Mouse (Mus musculus) midbrain, embryonic 12.5 days (tissue): Measurements from ENCODE around the gene Smarcb1. TPM values are rescaled to one million over a fixed set of nuclear protein-coding genes. Genes with fewer than 3 reads are reported as not detected.
"Not testable (repeated sequence)": the region's sequence is repeated elsewhere in the genome, so short reads cannot be mapped to it uniquely, and the experiment has no call there.

Experiments used
- ATAC-seq: fragments of 200-750 bp; cut with Nextera tagmentation; 2 replicates; pipeline ENCODE4 v1.8.0; 2017; ENCODE audit warnings: low read depth, moderate TSS enrichment, moderate library complexity; ENCODE audit not compliant: low FRiP score
- H3K27ac ChIP-seq: fragments of 300-500 bp; sonication (generic); replicated peaks from 2 replicates; pipeline ENCODE4 v1.5.1; 2016; ENCODE audit warnings: mild to moderate bottlenecking
- H3K27me3 ChIP-seq: fragments of 300-500 bp; sonication (generic); 2 replicates; pipeline ENCODE4 v1.6.1; 2016; ENCODE audit warnings: mild to moderate bottlenecking
- H3K36me3 ChIP-seq: fragments of 300-500 bp; sonication (generic); 2 replicates; pipeline ENCODE4 v1.6.1; 2016
- H3K4me1 ChIP-seq: fragments of 300-500 bp; sonication (generic); 2 replicates; pipeline ENCODE4 v1.6.1; 2016
- H3K4me2 ChIP-seq: fragments of 300-500 bp; sonication (generic); replicated peaks from 2 replicates; pipeline ENCODE4 v1.6.1; 2016; ENCODE audit warnings: mild to moderate bottlenecking, moderate library complexity
- H3K4me3 ChIP-seq: fragments of 300-500 bp; sonication (generic); 2 replicates; pipeline ENCODE4 v1.5.1; 2016; ENCODE audit warnings: mild to moderate bottlenecking
- H3K9ac ChIP-seq: fragments of 300-500 bp; sonication (generic); replicated peaks from 2 replicates; pipeline ENCODE4 v1.6.1; 2016; ENCODE audit warnings: mild to moderate bottlenecking, moderate library complexity
- H3K9me3 ChIP-seq: fragments of 300-500 bp; sonication (generic); 2 replicates; pipeline ENCODE4 v1.6.1; 2016; ENCODE audit warnings: mild to moderate bottlenecking
- WGBS: fragments of 180-500 bp; shearing (Covaris S2); methylation state at CpG from one replicate; pipeline ENCODE4 v1.1.7; 2016; 5-methylcytosine and 5-hydroxymethylcytosine counted together
- polyA plus RNA-seq: library from polyadenylated mRNA; unstranded; fragments of >200 nt; fragmentation: Nextera tagmentation; extraction: Ambion mirVana; gene quantifications from 2 replicates; pipeline ENCODE4 v1.2.1, GENCODE M21; 2016

Smarcb1 gene
- polyA plus RNA-seq, 1 experiment from 2014 or later: 315 TPM

DNA sequence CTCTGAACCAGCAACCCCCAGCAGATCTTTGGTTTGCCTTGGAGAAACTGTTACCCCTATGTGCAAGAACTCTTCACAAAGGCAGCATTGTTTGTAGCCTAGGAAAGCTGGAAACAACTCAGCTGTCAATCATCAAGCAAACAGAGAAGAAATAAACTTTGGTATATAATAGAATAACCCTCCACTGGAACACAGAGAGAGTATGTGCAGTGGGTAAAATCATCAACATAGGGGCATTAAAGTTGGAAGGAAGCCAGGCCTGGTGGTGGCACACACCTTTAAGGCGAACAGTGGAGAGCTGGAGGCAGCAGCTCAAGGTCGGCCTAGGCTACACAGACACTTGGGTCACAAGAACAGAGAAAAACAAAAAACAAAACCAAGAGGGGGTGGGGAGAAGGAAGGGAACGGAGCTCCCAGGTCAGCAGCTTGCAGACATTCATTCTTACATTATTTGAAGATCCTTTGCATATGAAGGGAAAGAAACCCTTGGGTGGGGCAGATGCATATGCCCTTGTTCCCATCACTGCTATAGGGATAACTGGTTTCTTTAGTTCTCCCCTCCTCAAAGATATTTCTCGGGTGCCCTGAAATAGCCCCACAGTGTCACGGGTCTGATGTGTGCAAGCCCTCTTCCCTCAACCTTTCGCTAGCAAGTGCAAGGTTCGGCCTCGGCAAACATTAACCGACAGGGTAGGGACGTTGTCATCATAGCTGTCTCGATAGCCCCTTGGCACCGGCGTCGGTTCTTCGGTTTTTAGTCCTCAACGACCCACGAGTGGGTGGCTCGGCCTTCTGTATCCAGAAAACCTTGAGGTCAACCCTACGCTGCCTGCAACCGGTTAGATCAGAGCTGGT lies 39.6 kb downstream of the Smarcb1 start:
- Histone ChIP-seq H3K27me3 (no peaks in the 10 kb centered on the region), H3K4me2 (peak overlapping the region; percentile 23), H3K9me3 (no peaks in the 10 kb centered on the region), H3K27ac (peak overlapping the region; percentile 22; the same call in 1 of the 2 replicates), H3K4me3 (no peak overlapping the region), H3K9ac (no peak overlapping the region), H3K36me3 (no peaks in the 10 kb centered on the region), H3K4me1 (peaks cover 25% of the 10 kb centered on the region)
- 15% methylated on average over 20 of the region's 20 CpGs for WGBS
- ATAC-seq: peak; percentile 45; the same call in 1 of the 2 replicates

DNA sequence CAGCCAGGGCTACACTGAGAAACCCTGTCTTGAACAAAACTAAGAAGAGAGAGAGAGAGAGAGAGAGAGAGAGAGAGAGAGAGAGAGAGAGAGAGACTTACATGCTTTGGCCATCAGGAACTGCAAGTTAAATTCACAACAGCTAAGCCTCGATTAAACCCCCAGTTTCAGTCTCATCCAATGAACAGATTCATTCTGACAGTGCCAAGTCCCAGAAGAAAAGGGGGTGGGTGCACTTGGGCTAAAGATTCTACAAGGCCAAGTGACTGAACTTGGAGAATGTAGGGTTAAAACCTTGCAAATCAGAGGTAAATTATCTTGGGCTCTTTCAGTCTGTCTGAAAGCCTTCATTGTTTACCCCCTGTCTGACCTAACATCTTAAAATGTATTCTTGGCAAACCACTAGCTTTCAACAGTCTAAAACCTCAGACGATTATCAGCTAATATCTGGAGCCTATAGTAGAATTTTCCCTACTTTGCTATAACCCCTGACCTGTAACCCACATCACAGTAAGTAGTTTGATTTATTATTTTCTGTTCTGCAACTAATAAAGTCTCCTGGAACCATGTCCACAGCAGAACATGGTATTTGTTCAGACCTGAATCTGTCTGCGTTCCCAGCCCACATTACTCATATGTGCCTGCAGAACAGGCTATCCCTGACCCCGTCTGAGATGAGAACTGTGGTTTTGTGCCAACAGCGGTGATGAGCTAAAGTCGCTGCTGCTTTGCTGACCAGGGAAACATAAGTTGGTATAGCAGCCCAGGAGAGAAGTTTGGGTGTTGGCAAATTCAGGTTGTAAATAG lies 40.4 kb downstream of the Smarcb1 start:
- peaks cover 25% of the 10 kb centered on the region for H3K4me1 ChIP-seq
- H3K9ac ChIP-seq: no peak overlapping the region
- no peak overlapping the region for H3K4me2 ChIP-seq
- peak overlapping the region; percentile 22; the same call in 1 of the 2 replicates for H3K27ac ChIP-seq
- H3K36me3 ChIP-seq: no peaks in the 10 kb centered on the region
- no peaks in the 10 kb centered on the region for H3K9me3 ChIP-seq
- H3K4me3 ChIP-seq: no peak overlapping the region
- ATAC-seq: no peak
- WGBS: 67% methylated on average over 6 of the region's 6 CpGs
- no peaks in the 10 kb centered on the region for H3K27me3 ChIP-seq

DNA sequence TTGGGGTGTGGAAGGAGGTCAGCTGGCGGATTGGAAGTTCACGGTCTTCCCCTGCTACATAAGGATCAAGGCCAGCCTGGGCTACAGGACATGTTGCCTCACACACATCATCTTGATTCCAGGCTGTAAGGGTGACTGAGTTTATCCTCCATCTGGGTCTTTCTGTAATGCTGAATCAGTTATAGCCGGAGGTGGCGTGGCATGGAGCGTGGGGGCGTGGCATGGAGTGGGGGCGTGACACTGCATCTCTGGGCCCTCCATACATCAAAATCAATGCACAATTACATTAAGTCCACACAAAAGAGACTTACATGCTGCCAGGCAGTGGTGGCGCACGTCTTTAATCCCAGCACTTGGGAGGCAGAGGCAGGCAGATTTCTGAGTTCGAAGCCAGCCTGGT lies 41.1 kb downstream of the Smarcb1 start:
- H3K4me3 ChIP-seq: no peak overlapping the region
- WGBS: 96% methylated on average over 10 of the region's 10 CpGs
- H3K27ac ChIP-seq: no peak overlapping the region
- no peak overlapping the region for H3K4me2 ChIP-seq
- H3K4me1 ChIP-seq: peaks cover 25% of the 10 kb centered on the region
- ATAC-seq: no peak
- no peaks in the 10 kb centered on the region for H3K36me3 ChIP-seq
- no peaks in the 10 kb centered on the region for H3K9me3 ChIP-seq
- no peak overlapping the region for H3K9ac ChIP-seq
- no peaks in the 10 kb centered on the region for H3K27me3 ChIP-seq

DNA sequence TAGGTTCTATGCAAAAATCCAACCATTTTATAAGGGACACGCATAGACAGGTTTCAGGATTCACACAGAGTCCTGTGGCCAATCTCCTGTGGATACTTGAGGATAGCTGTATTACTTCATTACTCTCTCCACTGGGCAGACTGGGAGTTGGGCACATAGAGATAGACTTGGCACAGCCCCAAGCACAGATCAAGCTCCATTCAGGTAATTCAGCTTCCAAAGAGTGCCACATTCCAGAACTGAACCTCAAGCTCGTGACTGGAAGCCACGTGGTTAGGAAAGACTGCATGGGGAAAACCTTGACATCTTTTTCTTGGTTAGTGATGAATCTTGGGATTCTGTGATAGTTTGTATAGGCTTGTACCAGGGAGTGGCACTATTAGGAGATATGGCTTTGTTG lies 42.6 kb downstream of the Smarcb1 start:
- no peak overlapping the region for H3K9ac ChIP-seq
- WGBS: 90% methylated on average over 3 of the region's 3 CpGs

DNA sequence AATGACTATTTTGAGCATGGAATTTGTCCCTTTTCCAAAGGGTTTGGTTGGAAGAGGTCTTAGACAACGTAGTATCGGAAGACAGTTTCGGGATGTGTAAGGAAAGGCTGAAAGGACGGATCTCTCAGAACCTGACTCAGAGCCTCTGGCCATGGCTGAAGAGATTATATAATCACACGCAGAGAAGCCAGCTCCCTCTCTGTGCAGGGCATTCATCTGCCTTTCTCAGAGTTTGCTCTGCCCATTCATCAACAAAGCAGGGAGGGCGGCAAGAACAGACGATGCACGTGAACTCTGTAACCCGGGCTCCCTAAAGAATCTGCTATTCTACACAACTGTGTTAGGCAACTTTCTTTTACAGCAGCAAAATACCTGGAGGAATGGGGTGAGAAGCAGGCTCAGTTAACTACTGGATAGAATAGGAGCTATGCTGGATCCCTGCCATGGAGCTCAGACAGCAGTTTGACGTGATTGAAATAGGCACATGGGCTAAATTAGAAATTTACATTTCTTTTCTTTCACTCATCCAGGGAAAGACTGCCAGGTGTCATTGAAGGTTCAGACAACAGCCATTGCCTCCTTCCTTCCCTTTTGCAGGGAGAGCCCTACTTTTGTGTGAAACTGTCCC lies 47.8 kb downstream of the Smarcb1 start:
- H3K36me3 ChIP-seq: no peaks in the 10 kb centered on the region
- H3K4me3 ChIP-seq: peak overlapping the region; percentile 25
- peak overlapping the region; percentile 81 for H3K27ac ChIP-seq
- H3K9me3 ChIP-seq: no peaks in the 10 kb centered on the region
- 6% methylated on average over 10 of the region's 10 CpGs for WGBS
- H3K9ac ChIP-seq: peak overlapping the region; percentile 37
- H3K4me1 ChIP-seq: peaks cover 15% of the 10 kb centered on the region
- no peaks in the 10 kb centered on the region for H3K27me3 ChIP-seq
- H3K4me2 ChIP-seq: peak overlapping the region; percentile 55
- ATAC-seq: peak; percentile 5; the same call in 1 of the 2 replicates

More for the DNA sequence above, 42.6 kb downstream of the Smarcb1 start:
- no peak overlapping the region for H3K4me2 ChIP-seq
- no peak overlapping the region for H3K4me3 ChIP-seq
- H3K27ac ChIP-seq: no peak overlapping the region
- no peaks in the 10 kb centered on the region for H3K36me3 ChIP-seq
- no peaks in the 10 kb centered on the region for H3K9me3 ChIP-seq
- H3K4me1 ChIP-seq: peaks cover 28% of the 10 kb centered on the region
- H3K27me3 ChIP-seq: no peaks in the 10 kb centered on the region
- ATAC-seq: no peak

DNA sequence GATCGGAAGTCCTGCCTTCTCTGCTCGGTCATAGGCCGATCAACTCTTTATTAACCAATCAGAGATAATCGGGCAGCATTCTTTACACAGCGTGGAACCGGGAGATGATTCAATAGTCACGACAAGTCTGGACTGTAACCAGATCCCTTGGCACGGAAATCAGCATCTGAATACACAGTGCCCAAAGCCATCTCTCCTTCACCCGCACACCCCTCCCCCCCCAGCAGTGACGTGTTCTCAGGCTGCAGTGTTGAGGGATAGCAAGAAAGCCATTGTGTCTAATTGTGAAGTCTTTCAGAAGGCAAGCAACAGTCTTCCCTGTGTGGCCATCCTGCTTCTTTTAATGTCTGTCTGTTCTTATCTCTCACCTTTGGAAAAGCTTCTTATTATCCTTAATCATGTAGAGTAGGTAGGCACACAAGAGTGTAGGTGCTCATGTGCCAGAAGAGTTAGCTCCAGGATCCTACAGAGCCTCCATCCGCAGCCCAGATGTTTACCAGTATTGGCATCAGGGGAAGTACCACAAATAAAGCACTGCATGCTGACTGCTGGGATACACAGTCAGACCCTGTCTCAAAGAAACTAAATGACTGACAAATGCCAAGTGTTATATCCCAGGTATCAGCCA lies 48.4 kb downstream of the Smarcb1 start:
- Histone ChIP-seq H3K27ac (peak overlapping the region; percentile 81), H3K4me1 (peaks cover 15% of the 10 kb centered on the region), H3K4me2 (peak overlapping the region; percentile 55), H3K36me3 (no peaks in the 10 kb centered on the region), H3K9ac (peak overlapping the region; percentile 37), H3K27me3 (no peaks in the 10 kb centered on the region), H3K4me3 (peak overlapping the region; percentile 25), H3K9me3 (no peaks in the 10 kb centered on the region)
- ATAC-seq: peak; percentile 99
- under 1% methylated on average over 11 of the region's 11 CpGs for WGBS

DNA sequence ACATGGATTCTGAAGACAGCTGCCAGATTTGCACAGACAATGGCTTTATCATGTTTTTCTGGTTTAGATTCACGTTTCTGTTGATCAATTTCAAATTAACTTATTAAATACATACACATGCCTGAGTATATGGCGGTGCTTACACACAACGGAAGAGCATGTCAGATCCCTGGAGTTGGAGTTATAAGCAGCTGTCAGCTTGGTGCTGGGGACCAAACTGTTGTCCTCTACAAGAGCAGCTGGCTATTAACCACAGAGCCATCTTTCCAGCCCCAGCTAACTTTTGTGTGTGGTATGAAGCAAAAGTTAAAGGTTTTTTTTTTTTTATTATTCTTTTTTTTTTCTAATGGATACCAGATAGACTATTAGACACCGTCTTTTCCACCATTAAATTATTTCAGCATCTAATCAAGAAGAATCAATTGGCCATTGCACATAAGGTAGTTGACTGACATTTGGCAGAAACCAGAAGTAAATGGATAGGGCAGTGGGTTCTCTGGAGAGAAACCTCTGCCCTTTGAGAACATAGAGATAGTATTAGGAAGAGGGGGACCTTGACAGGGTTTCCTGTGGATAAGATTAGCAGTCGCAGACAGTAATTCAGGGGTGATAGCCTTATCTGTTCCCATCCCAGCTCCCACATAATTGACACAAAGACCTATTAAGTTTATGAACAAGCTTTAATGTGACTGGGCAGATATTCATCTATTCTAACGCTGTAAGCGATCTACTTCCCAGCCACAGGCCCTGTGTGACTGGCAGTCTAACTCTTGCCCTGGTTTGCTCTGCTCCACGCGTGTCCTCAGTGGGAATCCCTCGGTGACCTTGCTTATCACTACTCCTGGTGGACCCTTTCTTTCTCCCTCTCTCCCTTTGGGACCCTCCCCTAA lies 49.1 kb downstream of the Smarcb1 start:
- WGBS: 38% methylated on average over 10 of the region's 10 CpGs
- Histone ChIP-seq H3K4me2 (peak overlapping the region; percentile 55), H3K9me3 (no peaks in the 10 kb centered on the region), H3K9ac (no peak overlapping the region), H3K4me3 (peak overlapping the region; percentile 25), H3K36me3 (no peaks in the 10 kb centered on the region), H3K4me1 (peaks cover 15% of the 10 kb centered on the region), H3K27me3 (no peaks in the 10 kb centered on the region), H3K27ac (peak overlapping the region; percentile 81)
- peak; percentile 5; the same call in 1 of the 2 replicates for ATAC-seq

DNA sequence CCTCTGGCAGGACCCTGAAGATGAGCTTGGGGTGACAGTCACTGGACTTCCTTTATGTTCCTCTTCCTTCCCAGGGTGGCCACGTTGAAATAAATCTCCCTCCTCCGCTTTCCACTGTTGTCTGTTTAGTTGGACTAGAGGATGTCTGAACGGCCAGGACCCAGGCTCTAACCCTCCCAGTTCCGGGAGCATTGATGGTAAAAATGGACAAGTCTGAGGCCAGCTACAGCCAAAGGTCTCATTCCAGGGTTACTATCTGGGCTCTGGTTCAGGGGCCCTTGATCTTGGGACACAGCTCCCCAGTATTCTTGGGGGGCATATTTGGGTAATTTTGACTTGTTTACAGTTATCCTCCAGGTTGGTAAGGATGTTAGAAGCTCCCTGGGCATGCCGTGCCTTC lies 59.8 kb downstream of the Smarcb1 start:
- no peak overlapping the region for H3K4me3 ChIP-seq
- H3K4me1 ChIP-seq: peaks cover 29% of the 10 kb centered on the region
- H3K4me2 ChIP-seq: no peak overlapping the region
- no peaks in the 10 kb centered on the region for H3K27me3 ChIP-seq
- H3K27ac ChIP-seq: no peak overlapping the region
- WGBS: 49% methylated on average over 5 of the region's 5 CpGs
- no peak overlapping the region for H3K9ac ChIP-seq
- H3K9me3 ChIP-seq: no peaks in the 10 kb centered on the region
- no peak for ATAC-seq
- peaks cover 18% of the 10 kb centered on the region for H3K36me3 ChIP-seq

DNA sequence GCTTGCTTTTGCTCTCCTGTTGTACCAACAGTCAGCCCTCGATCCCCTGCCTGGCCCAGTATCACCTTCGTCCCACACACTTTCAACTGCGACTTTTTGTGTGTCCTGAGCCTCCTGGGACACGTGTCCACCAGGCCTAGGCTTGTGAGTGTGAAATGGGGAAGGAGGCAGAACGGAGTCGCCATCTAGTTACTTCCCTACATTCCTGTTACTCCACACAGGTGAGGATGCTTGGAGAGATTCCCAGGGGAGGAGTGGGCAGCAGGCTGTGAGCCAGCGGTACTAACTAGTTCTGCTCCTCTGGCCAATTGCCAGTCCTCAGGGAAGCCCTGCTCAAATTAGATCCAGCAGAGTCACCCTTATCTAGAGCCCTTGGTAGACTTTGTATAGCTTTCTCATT lies 60.7 kb downstream of the Smarcb1 start:
- Histone ChIP-seq H3K9me3 (no peaks in the 10 kb centered on the region), H3K36me3 (peaks cover 18% of the 10 kb centered on the region), H3K4me2 (peak overlapping the region; percentile 57), H3K9ac (no peak overlapping the region; the same call in 1 of the 2 replicates), H3K4me3 (no peak overlapping the region), H3K27ac (peak overlapping the region; percentile 11; the same call in 1 of the 2 replicates), H3K27me3 (no peaks in the 10 kb centered on the region), H3K4me1 (peaks cover 29% of the 10 kb centered on the region)
- 23% methylated on average over 7 of the region's 7 CpGs for WGBS
- ATAC-seq: no peak

DNA sequence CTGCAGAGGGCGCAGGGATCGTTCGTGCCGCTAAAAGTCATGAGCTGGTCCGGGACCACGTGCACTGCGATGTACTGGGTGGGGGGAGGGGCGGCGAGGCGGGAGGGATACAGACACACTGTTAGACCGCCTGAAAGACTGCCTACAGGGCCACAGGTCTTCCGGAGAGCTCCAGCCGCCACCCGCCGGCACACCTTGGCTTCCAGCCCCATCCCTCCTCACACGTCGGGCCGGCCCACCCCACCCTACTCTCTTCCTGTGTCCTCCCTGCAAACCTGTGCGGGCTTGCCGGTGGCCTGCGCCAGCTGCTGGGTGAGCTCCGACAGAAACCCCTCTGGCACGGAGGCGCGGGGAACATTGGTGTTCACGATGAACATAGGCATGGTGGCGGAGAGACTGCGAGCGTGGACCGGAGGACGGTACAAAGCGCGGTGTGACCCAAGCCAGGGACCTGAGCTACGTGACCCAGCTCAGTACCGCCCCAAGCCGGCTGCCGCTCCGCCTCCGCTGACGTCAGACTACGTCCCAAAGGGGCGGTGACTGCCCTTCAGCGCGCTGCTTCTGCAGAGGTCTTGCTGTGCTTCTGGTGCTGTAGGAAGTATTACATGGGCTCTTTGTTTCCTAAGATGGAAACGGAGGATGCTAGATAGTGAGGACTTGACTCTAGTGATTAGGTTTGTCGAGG lies 61.5 kb downstream of the Smarcb1 start, which contains the start of gene Mif:
TSS of gene Mif (minus strand) at position 455 of the 685 bp plus-strand sequence.
- H3K27me3 ChIP-seq, H3K9me3 ChIP-seq: not testable (repeated sequence)
- WGBS: under 1% methylated on average over 46 of the region's 46 CpGs
- Histone ChIP-seq H3K9ac (peak within 1 kb of the TSS; percentile 94), H3K4me2 (peak within 1 kb of the TSS; percentile 57), H3K27ac (peak within 1 kb of the TSS; percentile 90), H3K4me3 (peak within 1 kb of the TSS; percentile 83), H3K36me3 (peaks cover 18% of the 10 kb centered on the region), H3K4me1 (peaks cover 29% of the 10 kb centered on the region)
- ATAC-seq: peak; percentile 96
